Mouse (Mus musculus) hindbrain, embryonic 10.5 days (tissue): ENCODE results near the gene BC049352. TPM values are rescaled to one million over a fixed set of nuclear protein-coding genes. Genes with fewer than 3 reads are reported as not detected.

Experiments
- DNase-seq: peaks from one replicate; pipeline ENCODE4 v3.0.0-alpha.2; 2017; ENCODE audit warnings: low spot score
- H3K27ac ChIP-seq: fragments of 300-500 bp; sonication (generic); 2 replicates; pipeline ENCODE4 v1.5.1; 2016; ENCODE audit warnings: mild to moderate bottlenecking, moderate library complexity
- H3K27me3 ChIP-seq: fragments of 300-500 bp; sonication (generic); 2 replicates; pipeline ENCODE4 v1.6.1; 2016; ENCODE audit warnings: mild to moderate bottlenecking; ENCODE audit not compliant: poor library complexity, insufficient read depth, severe bottlenecking
- H3K36me3 ChIP-seq: fragments of 300-500 bp; sonication (generic); 2 replicates; pipeline ENCODE4 v1.6.1; 2016; ENCODE audit warnings: mild to moderate bottlenecking, moderate library complexity
- H3K4me1 ChIP-seq: fragments of 300-500 bp; sonication (generic); replicated peaks from 2 replicates; pipeline ENCODE4 v1.6.1; 2016; ENCODE audit warnings: mild to moderate bottlenecking
- H3K4me3 ChIP-seq: fragments of 300-500 bp; sonication (generic); 2 replicates; pipeline ENCODE4 v1.5.1; 2016; ENCODE audit warnings: mild to moderate bottlenecking, moderate library complexity
- H3K9me3 ChIP-seq: fragments of 300-500 bp; sonication (generic); 2 replicates; pipeline ENCODE4 v1.6.1; 2016; ENCODE audit warnings: mild to moderate bottlenecking, moderate library complexity
- WGBS: fragments of 180-500 bp; shearing (Covaris S2); methylation state at CpG from one replicate; pipeline ENCODE4 v1.1.7; 2016; 5-methylcytosine and 5-hydroxymethylcytosine counted together
- polyA plus RNA-seq: library from polyadenylated mRNA; unstranded; fragments of >200 nt; fragmentation: Nextera tagmentation; extraction: Ambion mirVana; gene quantifications from 2 replicates; pipeline ENCODE4 v1.2.1, GENCODE M21; 2016

BC049352 gene
- polyA plus RNA-seq: not detected in 2 replicates

DNA sequence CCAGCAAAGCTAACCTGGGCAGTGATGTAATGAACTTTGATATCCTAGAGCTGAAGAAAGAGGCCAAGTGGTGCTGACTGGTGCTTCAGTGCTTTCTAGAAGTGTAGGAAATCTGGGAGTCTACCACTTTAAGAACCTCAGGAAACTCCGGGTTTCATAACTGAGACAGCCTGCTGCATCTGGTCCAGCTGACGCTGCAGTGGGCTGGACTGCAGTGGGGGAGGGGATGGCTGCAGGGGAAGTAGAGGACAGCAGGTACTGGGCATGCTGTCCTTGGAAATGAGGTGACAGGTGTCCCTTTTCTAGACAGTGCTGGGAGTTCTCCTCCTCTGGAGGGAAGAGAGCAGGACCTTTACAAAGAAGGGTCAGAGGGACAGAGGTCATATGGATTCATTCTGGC is at the start of gene BC049352:
BC049352 (plus strand) TSS at position 238 of the 400 bp plus-strand sequence.
- 48% methylated on average over 2 of the region's 2 CpGs for WGBS
- H3K4me3 ChIP-seq: no peak within 1 kb of the TSS
- no peak for DNase-seq

DNA sequence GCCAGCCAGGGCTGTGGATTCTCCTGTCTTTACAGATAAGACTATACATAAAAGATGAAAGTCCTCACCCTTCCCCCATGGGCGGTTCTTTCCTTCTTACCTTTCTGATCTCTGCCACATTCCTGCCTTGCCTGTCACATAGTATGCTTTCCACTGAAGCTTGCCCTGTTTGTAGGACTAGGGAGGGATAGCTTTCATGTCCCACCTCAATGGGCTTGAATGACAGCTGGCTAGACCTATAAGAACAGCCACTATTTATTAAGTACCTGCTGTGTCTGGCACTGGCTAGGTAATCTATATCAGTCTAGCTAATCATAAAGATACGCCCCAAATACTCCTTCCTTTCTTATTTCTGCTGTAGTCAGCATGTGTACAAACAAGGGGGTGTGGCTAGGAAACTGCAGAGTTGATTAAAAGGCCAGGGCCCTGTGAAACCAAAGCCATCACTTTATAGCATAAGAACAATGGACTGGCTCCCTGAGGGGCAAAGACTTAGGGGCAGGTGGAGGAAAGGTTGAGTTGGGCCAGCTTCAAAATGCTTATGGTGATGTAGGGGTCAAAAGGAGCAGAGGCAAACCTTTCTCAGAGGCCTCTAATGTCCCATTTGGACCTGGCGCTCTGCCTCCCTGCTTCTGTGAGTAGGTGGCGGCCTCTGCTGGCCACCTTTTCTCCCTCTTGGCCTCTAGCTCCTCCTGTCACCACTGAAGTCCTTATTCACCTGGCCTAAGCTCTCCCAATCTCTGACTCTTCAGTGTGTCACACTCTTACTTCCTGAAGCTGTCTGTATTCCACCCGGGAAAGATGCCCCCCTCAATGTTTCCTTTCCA is 48.1 kb upstream of the BC049352 start:
- no peak overlapping the region for H3K27ac ChIP-seq
- H3K9me3 ChIP-seq: no peaks in the 10 kb centered on the region
- H3K4me3 ChIP-seq: no peak overlapping the region
- peaks cover 63% of the 10 kb centered on the region for H3K27me3 ChIP-seq
- DNase-seq: peak; percentile 37
- H3K4me1 ChIP-seq: peaks cover 42% of the 10 kb centered on the region
- WGBS: 23% methylated on average over 5 of the region's 5 CpGs
- no peaks in the 10 kb centered on the region for H3K36me3 ChIP-seq

More for the DNA sequence above, at the start of gene BC049352:
- 0 out of 2 replicates have a peak, but pooled peaks cover 4% of the 10 kb centered on the region for H3K4me1 ChIP-seq
- no peak within 1 kb of the TSS for H3K27ac ChIP-seq
- H3K36me3 ChIP-seq: no peaks in the 10 kb centered on the region
- no peaks in the 10 kb centered on the region for H3K9me3 ChIP-seq
- H3K27me3 ChIP-seq: no peaks in the 10 kb centered on the region

- WGBS: 5% methylated on average over 7 of the region's 7 CpGs
- Histone ChIP-seq H3K4me1 (peaks cover 51% of the 10 kb centered on the region), H3K9me3 (no peaks in the 10 kb centered on the region), H3K27me3 (peaks cover 92% of the 10 kb centered on the region), H3K36me3 (no peaks in the 10 kb centered on the region), H3K27ac (no peak overlapping the region), H3K4me3 (no peak overlapping the region)
- DNase-seq: peak; percentile 56
Observed at GRCm38 (mm10) chr9:45136442-45137169, 45.2 kb upstream of the BC049352 start.

DNA sequence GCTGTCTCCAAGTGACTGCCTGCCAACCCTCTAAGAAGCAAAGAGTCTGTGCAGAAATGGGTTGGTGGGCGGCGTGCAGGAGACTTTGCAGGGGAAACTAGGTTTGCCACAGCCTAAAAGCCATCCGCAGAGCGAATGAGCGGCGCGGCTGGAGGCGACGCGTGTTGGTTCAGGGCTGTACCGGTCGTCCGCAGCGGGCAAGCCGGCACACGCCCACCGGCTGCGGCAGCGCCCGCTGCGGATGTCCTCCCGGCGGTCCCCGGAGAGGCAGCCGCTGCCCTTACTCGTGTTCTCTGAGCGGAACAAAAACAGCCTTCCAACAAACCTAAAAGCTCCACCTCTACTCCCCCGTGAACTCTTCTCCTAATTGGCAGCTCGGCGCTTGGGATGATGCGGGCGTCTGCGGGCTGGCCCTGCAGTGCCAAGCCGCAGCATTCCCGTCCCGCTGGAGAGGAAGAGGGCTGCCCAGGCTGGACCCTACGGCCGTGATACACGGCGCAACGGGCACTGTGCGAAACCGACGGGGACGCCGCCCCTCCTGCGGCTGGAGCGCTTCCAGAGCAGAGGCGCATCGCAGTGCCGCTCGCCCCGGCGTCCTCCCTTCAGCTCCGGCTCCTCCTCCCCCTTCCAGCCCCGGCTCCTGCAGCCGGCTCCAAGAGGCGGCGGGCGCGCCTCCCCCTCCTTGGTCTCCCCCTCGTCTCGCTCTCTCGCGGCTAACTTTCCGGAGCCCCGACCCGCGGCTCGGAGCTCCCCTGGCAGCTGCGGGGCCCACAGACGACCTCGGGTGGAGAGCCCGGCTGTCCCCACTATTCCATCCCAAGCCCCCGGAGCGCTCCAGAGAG is 43.4 kb upstream of the BC049352 start, which contains the start of gene Scn4b:
Scn4b (plus strand) TSS at position 205 of the 842 bp plus-strand sequence.
- Histone ChIP-seq H3K36me3 (no peaks in the 10 kb centered on the region), H3K9me3 (no peaks in the 10 kb centered on the region), H3K27me3 (peaks cover 99% of the 10 kb centered on the region), H3K27ac (peak within 1 kb of the TSS; percentile 59), H3K4me3 (peak within 1 kb of the TSS; percentile 60), H3K4me1 (peaks cover 51% of the 10 kb centered on the region)
- peak; percentile 62 for DNase-seq
- WGBS: under 1% methylated on average over 76 of the region's 76 CpGs

GRCm38 (mm10) chr9:45139082-45139481 is 42.7 kb upstream of the BC049352 start:
- Histone ChIP-seq H3K4me1 (peaks cover 51% of the 10 kb centered on the region), H3K27ac (peak overlapping the region; percentile 59; the same call in 1 of the 2 replicates), H3K9me3 (no peaks in the 10 kb centered on the region), H3K36me3 (no peaks in the 10 kb centered on the region), H3K27me3 (peaks cover 100% of the 10 kb centered on the region), H3K4me3 (peak overlapping the region; percentile 60)
- no peak for DNase-seq
- WGBS: 5% methylated on average over 7 of the region's 7 CpGs

GRCm38 (mm10) chr9:45140945-45141344 is 40.9 kb upstream of the BC049352 start:
- H3K27me3 ChIP-seq: peaks cover 100% of the 10 kb centered on the region
- 53% methylated on average over 7 of the region's 7 CpGs for WGBS
- DNase-seq: no peak
- H3K27ac ChIP-seq: no peak overlapping the region
- H3K36me3 ChIP-seq: no peaks in the 10 kb centered on the region
- H3K4me3 ChIP-seq: no peak overlapping the region
- H3K9me3 ChIP-seq: no peaks in the 10 kb centered on the region
- peaks cover 47% of the 10 kb centered on the region for H3K4me1 ChIP-seq

DNA sequence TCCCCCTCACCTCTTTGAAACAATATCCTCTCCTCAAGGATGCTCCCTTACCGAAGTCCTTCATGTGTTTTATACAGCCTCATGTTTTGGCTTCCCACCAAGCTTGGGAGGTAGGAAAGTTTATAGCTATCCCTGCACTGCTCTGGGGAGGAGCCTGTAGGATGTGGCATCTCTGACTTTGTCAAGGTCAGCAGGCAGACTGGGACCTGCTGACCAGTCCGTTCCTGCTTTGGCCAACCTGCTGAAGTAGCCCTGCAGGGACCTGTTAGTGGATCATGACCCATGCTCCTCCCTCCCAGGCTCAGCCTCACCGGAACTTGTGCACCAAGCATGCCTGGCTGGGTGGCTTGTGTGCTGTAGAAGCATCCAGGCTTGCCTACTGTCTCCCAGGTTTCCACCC is 39.1 kb upstream of the BC049352 start:
- 63% methylated on average over 3 of the region's 3 CpGs for WGBS
- Histone ChIP-seq H3K36me3 (no peaks in the 10 kb centered on the region), H3K4me1 (peaks cover 34% of the 10 kb centered on the region), H3K27ac (no peak overlapping the region), H3K4me3 (no peak overlapping the region), H3K27me3 (peaks cover 98% of the 10 kb centered on the region), H3K9me3 (no peaks in the 10 kb centered on the region)
- DNase-seq: no peak

DNA sequence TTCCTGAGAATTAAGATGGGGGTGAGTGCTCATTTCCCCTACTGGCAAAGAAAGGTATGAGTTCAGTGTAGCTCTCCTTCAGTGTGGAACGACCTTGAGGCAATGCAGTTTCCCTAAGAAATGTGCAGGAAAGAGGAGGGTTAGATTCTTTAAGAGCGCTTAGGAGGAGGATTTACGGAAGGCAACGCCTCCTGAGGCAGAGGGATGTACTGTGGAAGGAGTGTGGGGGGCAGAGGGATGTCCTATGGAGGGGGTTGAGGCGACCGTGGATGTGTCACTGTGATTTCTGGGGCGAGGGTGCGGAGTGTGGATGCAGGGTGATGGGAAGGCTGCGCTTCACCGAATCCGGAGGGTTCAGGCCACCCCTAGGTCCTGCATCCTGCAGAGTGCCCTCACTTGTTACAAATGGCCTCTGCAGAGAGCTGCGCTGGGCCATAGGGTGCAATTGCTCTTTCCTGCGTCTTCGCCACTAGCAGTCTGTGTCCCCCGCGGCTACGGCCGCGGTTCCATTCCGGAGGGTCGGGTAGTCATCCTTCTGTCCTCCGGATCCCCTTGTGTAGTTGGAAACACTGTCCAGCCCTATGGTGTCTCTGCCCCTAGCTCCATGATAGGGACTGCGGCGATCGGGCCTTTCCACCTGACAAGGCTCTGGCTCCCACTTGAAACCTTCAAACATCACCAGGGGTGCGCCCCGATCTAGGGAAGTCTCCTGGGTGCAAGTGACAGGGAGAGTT is 36.1 kb upstream of the BC049352 start:
- no peaks in the 10 kb centered on the region for H3K9me3 ChIP-seq
- 4% methylated on average over 27 of the region's 27 CpGs for WGBS
- DNase-seq: no peak

DNA sequence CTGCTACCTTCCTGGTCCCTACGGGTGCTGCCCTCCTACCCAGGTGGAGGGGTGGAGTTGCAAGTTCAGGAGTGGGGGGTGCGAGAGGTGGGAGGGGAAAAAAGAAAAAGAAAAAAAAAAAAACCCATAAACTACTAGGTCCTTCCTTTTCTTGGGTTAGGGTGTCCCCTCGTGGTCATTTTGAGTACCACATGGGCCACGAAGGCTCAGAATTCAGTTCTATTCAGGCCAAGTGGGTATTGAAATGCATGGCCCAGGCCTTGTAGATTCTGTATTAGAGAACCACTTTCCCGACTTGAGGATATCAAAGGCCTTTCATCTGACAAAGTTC is 35.6 kb upstream of the BC049352 start:
- Histone ChIP-seq H3K36me3 (no peaks in the 10 kb centered on the region), H3K9me3 (no peaks in the 10 kb centered on the region), H3K27ac (no peak overlapping the region), H3K4me3 (peak overlapping the region; percentile 53), H3K27me3 (peaks cover 86% of the 10 kb centered on the region), H3K4me1 (peaks cover 18% of the 10 kb centered on the region)
- WGBS: 2% methylated on average over 5 of the region's 5 CpGs
- peak; percentile 73 for DNase-seq

More for the DNA sequence above, 36.1 kb upstream of the BC049352 start:
- Histone ChIP-seq H3K4me3 (peak overlapping the region; percentile 53), H3K27ac (no peak overlapping the region), H3K4me1 (peaks cover 18% of the 10 kb centered on the region), H3K36me3 (no peaks in the 10 kb centered on the region), H3K27me3 (peaks cover 86% of the 10 kb centered on the region)

- Histone ChIP-seq H3K27ac (no peak overlapping the region), H3K4me3 (no peak overlapping the region), H3K27me3 (peaks cover 40% of the 10 kb centered on the region), H3K36me3 (no peaks in the 10 kb centered on the region), H3K4me1 (peaks cover 5% of the 10 kb centered on the region), H3K9me3 (no peaks in the 10 kb centered on the region)
- no peak for DNase-seq
- 69% methylated on average over 1 of the region's 1 CpGs for WGBS
Observed at GRCm38 (mm10) chr9:45150933-45151332, 30.9 kb upstream of the BC049352 start.

DNA sequence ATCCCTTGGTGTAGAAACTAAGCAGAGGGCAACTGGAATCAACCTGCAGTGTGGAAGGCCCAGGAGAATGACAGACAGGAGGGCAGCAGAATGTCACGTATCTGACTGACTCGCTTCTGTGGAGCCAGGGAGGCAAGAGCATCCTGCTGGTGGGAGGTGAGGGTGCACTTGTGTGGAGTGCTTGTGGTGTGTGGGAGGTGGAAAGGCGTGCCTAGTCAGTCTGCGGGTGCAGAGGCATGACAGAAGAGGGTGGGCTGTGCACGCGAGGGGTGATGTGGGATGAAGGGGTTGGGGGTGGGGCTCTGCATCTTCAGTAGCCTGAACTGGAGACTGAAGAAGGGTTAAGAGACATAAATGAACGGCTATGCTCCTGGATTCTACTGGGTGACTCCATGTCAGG is 28.4 kb upstream of the BC049352 start:
- no peak for DNase-seq
- peaks cover 18% of the 10 kb centered on the region for H3K27me3 ChIP-seq
- H3K4me3 ChIP-seq: no peak overlapping the region
- H3K27ac ChIP-seq: no peak overlapping the region
- H3K4me1 ChIP-seq: no peaks in the 10 kb centered on the region
- H3K36me3 ChIP-seq: no peaks in the 10 kb centered on the region
- no peaks in the 10 kb centered on the region for H3K9me3 ChIP-seq
- WGBS: 79% methylated on average over 7 of the region's 7 CpGs

GRCm38 (mm10) chr9:45167903-45168302 is 13.9 kb upstream of the BC049352 start:
- Histone ChIP-seq H3K27ac (no peak overlapping the region), H3K36me3 (no peaks in the 10 kb centered on the region), H3K4me1 (no peaks in the 10 kb centered on the region), H3K4me3 (no peak overlapping the region), H3K9me3 (no peaks in the 10 kb centered on the region; the same call in 1 of the 2 replicates), H3K27me3 (no peaks in the 10 kb centered on the region)
- 78% methylated on average over 5 of the region's 5 CpGs for WGBS
- DNase-seq: no peak
